ENCODE assay signal across 22 mouse cellular contexts in genomic region chr2:169357400-169357799, GRCm38 (mm10).
A peak's percentile ranks its signal among the peaks of the same experiment; 100 is the strongest.
DNase-seq lines count a peak whose midpoint lies in the region; ATAC-seq and TF ChIP-seq lines count a peak whose summit lies in the region.
"Had no signal": no experiment of that assay in that cellular context is flagged by ENCODE, and none has a peak within 500 bp of the region (broad histone marks: within the 10 kb centered on the region; RNA-seq: fewer than 3 reads in every experiment).

No protein-coding gene starts in this region.

- peak; percentile 33 to 49 for DNase-seq in cerebellum, postnatal 10 days
- no peak for DNase-seq in cerebellum, adult 11 months
- peak; percentile 14 for DNase-seq in hindbrain, postnatal 0 days (ENCODE audit: low spot score)
- no peak for DNase-seq in hindbrain, embryonic 10.5 days (ENCODE audit: low spot score)
- DNase-seq in heart, postnatal 4 days: peak; percentile 32
- no peak for DNase-seq in left cerebral cortex, adult 11 months (ENCODE audit: low spot score)
- no peak for DNase-seq in lung, postnatal 36 days
- DNase-seq: adrenal gland, postnatal 25 days; cerebellum, adult 18-20 months; kidney, adult 11 months; right cerebral cortex, postnatal 25 days; thymus, adult 18-20 months had no signal

- no peak overlapping the region for H3K4me3 ChIP-seq in hindbrain, postnatal 0 days (ENCODE audit: low read length)
- H3K4me3 ChIP-seq in hindbrain, embryonic 10.5 days: no peak overlapping the region
- H3K4me3 ChIP-seq in heart, embryonic 13.5 days: no peak overlapping the region
- H3K4me3 ChIP-seq: embryonic facial prominence, embryonic 12.5 days; forebrain, embryonic 15.5 days; midbrain, embryonic 12.5 days; neural tube, embryonic 15.5 days; stomach, embryonic 15.5 days had no signal

- TF ChIP-seq CTCF in hindbrain, postnatal 0 days (IDR thresholded peaks at IDR 0.05; ENCODE audit: low read depth): no peak

- ATAC-seq in hindbrain, postnatal 0 days: no peak
- no peak; the same call in 1 of the 2 replicates for ATAC-seq in heart, embryonic 13.5 days (ENCODE audit: extremely low read depth, insufficient number of reproducible peaks, low FRiP score, low TSS enrichment)
- ATAC-seq: activated CD4-positive, CD25-positive, alpha-beta regulatory T cell, adult 4 months; CD4-positive, CD25-positive, alpha-beta regulatory T cell, adult 4 months; forebrain, embryonic 15.5 days; hindbrain, embryonic 16.5 days; lung, postnatal 0 days had no signal

- H3K9me3 ChIP-seq in hindbrain, postnatal 0 days (ENCODE audit: low read length): no peaks in the 10 kb centered on the region
- no peaks in the 10 kb centered on the region for H3K9me3 ChIP-seq in hindbrain, embryonic 10.5 days
- H3K9me3 ChIP-seq in heart, embryonic 13.5 days: no peaks in the 10 kb centered on the region
- H3K9me3 ChIP-seq: embryonic facial prominence, embryonic 12.5 days; forebrain, embryonic 15.5 days; midbrain, embryonic 12.5 days; neural tube, embryonic 15.5 days; stomach, embryonic 15.5 days had no signal

- H3K36me3 ChIP-seq in hindbrain, postnatal 0 days (ENCODE audit: insufficient read depth, low read length): no peaks in the 10 kb centered on the region
- no peaks in the 10 kb centered on the region for H3K36me3 ChIP-seq in hindbrain, embryonic 10.5 days
- no peaks in the 10 kb centered on the region for H3K36me3 ChIP-seq in heart, embryonic 13.5 days
- H3K36me3 ChIP-seq: embryonic facial prominence, embryonic 12.5 days; forebrain, embryonic 15.5 days; midbrain, embryonic 12.5 days; neural tube, embryonic 15.5 days; stomach, embryonic 15.5 days had no signal

- no peak overlapping the region for H3K4me2 ChIP-seq in hindbrain, postnatal 0 days (ENCODE audit: low read depth, low read length)
- H3K4me2 ChIP-seq in heart, embryonic 13.5 days: peak overlapping the region; percentile 34; the same call in 1 of the 2 replicates
- H3K4me2 ChIP-seq: embryonic facial prominence, embryonic 12.5 days; forebrain, embryonic 15.5 days; midbrain, embryonic 12.5 days; neural tube, embryonic 15.5 days; stomach, embryonic 15.5 days had no signal

- H3K4me1 ChIP-seq in hindbrain, postnatal 0 days (ENCODE audit: insufficient read depth, low read length): no peaks in the 10 kb centered on the region
- peaks cover 17% of the 10 kb centered on the region for H3K4me1 ChIP-seq in hindbrain, embryonic 10.5 days (replicated peaks)
- H3K4me1 ChIP-seq in heart, embryonic 13.5 days: peaks cover 8% of the 10 kb centered on the region; the same call in 1 of the 2 replicates
- H3K4me1 ChIP-seq: embryonic facial prominence, embryonic 12.5 days; forebrain, embryonic 15.5 days; stomach, embryonic 15.5 days had no signal

- no peak overlapping the region for H3K27ac ChIP-seq in hindbrain, postnatal 0 days
- H3K27ac ChIP-seq in hindbrain, embryonic 10.5 days: no peak overlapping the region
- no peak overlapping the region for H3K27ac ChIP-seq in heart, embryonic 13.5 days (replicated peaks)
- H3K27ac ChIP-seq: embryonic facial prominence, embryonic 12.5 days; forebrain, embryonic 15.5 days; midbrain, embryonic 12.5 days; neural tube, embryonic 15.5 days; stomach, embryonic 15.5 days had no signal

- no peak overlapping the region for H3K9ac ChIP-seq in hindbrain, postnatal 0 days (replicated peaks; ENCODE audit: low read length)
- H3K9ac ChIP-seq in heart, embryonic 13.5 days: no peak overlapping the region
- H3K9ac ChIP-seq: embryonic facial prominence, embryonic 12.5 days; forebrain, embryonic 15.5 days; midbrain, embryonic 12.5 days; neural tube, embryonic 15.5 days; stomach, embryonic 15.5 days had no signal

- 43% methylated on average over 10 of the region's 10 CpGs for WGBS in hindbrain, postnatal 0 days
- WGBS in hindbrain, embryonic 10.5 days: 65% methylated on average over 10 of the region's 10 CpGs
- WGBS in heart, embryonic 13.5 days: 42% methylated on average over 10 of the region's 10 CpGs

- no peaks in the 10 kb centered on the region for H3K27me3 ChIP-seq in hindbrain, postnatal 0 days (ENCODE audit: insufficient read depth, low read length)
- H3K27me3 ChIP-seq in hindbrain, embryonic 10.5 days (ENCODE audit: insufficient read depth, poor library complexity, severe bottlenecking): no peaks in the 10 kb centered on the region
- no peaks in the 10 kb centered on the region; the same call in 1 of the 2 replicates for H3K27me3 ChIP-seq in heart, embryonic 13.5 days (replicated peaks)
- H3K27me3 ChIP-seq: embryonic facial prominence, embryonic 12.5 days; forebrain, embryonic 15.5 days; midbrain, embryonic 12.5 days; neural tube, embryonic 15.5 days; stomach, embryonic 15.5 days had no signal

Comparison
In these comparisons a context has a peak if more than half of its experiments do, and no peak if none do; other contexts are left out.
1. DNase-seq: peak in cerebellum, postnatal 10 days (2 of 2), hindbrain, postnatal 0 days (single experiment) and heart, postnatal 4 days (single experiment); none in cerebellum, adult 11 months (single experiment), hindbrain, embryonic 10.5 days (single experiment), left cerebral cortex, adult 11 months (single experiment) and lung, postnatal 36 days (single experiment).